Mouse (Mus musculus): ENCODE measurements around the gene Zdhhc19. TPM values are rescaled to one million over a fixed set of nuclear protein-coding genes. Genes with fewer than 3 reads are reported as not detected.

The Zdhhc19 gene
- total RNA-seq (2021): not detected
- long read RNA-seq, experiment 1: 0 reads
- long read RNA-seq, experiment 2: 0 reads

DNA sequence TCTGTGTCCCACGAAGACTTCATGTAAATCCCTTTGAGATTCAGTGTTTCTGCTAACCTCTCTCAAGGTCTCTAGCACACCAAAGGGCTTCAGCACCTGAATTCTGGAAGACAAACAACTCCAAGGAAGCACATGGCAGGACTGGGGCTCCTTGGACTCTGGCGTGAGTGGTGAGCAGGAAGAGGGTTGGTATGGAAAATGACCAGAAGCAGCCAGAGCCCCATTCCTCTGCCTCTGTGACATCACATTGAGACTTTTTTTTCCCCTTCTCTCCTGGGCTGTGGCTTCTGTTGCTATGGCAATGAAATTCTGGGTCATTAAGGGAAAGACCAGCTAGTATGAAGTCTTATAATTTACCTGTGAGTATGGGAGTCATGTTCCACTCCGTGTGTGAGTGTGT, at the start of gene Zdhhc19:
Gene Zdhhc19 (plus strand): TSS at position 301 of the 400 bp plus-strand sequence.
- no peak for DNase-seq

DNA sequence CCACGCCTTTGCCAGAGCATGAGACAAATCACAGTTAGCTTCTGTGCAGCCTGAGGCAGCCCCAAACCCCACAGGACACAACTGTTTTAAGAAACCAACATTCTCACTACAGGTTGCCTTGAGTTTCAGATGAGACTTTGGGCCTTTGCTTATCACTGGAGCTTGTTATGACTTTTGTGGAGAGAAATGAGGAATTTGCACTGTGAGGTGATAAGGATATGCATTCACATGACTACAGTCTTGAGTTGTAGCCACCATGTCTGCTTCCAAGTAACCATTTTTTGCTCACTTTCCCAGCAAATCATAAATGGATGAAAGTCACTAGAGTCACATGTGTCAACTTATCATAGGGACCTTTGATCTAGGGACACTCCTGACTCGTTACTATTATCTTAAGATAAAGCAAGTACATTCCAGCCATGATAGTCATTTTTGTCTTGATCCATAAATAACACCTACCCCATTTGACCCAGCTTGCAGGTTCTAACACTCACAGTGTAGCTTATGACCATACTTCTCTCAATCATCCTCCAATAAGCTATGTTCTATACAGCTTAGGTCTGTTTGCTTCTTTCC, 49.4 kb upstream of the Zdhhc19 start:
- DNase-seq: no peak

DNA sequence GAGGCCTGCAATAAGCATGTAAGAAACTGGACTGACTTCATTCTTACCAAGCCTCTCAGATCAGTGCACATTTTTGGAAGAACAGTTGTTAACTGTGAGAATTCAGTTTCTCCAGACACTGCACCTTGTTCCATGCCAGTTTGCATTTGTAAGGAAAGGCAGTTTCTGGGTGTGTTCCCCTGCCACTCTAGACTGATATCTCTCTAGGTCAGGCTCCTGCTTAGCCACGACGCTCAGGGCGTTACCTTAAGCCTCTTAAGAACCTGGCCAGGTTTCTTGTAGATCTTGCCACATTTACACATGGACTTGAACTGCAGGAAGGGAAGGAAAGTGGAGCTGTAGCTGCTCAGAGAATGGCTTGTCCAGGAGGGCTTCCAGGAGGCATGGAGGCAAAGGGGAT, 46.4 kb upstream of the Zdhhc19 start:
- no peak for DNase-seq

DNA sequence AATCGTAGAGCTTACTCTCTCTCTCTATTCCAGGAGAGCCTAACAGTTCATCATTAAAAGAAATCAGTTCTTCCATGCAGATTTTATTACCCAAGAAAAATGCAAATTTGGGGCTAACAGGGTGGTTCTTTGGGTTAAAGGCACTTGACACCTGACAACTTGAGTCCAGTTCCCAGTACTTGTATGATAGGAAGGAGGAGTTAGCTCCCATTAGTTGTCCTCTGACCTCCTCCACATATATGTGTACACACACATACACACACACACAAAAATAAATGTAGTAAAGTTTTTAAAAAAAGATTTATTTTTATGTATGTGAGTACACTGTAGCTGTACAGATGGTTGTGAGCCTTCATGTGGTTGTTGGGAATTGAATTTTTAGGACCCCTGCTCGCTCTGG, 45.9 kb upstream of the Zdhhc19 start:
- no peak for DNase-seq

DNA sequence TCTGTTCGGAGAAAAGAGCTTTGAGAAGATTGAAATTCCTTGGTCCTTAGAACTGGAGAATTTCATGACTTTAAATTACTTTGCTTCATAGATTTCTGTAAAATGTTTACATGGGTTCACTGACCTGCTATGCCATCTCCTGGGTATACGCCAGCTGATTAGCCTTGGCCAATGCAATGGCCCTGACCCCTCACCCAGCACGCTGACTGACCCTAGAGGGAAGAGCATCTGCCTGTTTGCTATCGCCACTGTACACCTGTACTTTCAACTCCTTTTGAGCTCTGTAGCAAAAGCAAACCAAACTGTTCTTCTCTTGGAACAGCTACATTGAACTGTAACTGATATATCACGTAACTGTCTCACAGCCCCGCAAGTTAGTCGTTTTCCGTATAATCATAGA, 43.0 kb upstream of the Zdhhc19 start:
- no peak for DNase-seq

DNA sequence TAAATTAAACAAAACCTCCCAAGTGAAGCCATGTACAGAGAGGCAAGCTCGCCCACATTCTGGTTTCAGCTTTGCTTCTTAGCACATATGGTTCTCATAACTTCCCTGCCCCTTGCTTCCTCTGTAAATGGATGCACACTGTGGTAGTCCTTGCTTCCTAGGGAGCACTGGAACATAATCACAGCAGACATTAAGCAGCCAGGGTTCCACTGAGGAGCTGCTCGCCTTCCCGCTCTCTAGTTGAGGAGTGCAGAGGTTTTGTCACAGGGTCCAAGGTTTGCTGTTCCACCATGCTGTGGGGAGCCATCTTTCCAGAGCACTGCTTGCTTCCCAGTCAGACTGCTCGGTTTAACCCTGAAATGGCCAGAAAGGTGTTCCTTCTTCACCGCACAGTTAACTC, 41.4 kb upstream of the Zdhhc19 start:
- DNase-seq: no peak

DNA sequence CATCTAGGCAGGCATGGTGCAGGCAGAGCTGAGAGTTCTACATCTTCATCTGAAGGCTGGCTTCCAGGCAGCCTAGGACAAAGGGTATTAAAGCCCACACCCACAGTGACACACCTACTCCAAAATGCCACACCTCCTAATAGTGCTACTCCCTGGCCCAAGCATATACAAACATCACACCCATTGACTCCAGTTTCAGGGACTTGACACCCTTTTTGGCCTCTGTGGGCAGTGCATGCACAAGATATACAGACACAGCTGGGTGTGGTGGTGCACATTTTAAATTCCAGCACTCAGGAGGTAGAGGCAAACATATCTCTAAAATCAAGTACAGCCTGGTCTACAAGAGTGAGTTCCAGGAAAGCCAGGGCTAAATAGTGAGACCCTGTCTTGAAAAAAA, 40.0 kb upstream of the Zdhhc19 start:
- DNase-seq: no peak

DNA sequence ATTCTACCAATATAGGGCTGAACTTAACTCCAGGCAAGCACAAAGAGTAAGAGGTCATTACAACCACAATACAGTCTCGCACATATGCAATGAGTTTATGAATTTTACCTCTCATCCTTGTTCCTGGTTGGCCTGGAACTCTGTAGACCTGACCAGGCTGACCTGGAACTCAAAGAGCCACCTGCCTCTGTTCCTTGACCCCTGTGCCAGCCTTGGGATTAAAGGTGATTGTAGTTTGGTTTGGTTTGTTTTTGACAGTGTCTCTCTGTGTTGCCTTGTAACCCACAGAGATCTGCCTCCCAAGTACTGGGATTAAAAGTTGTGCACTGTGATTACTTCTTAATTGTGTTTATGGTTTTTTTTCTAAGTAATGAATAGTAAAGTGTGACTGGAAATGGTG, 39.3 kb upstream of the Zdhhc19 start:
- no peak for DNase-seq

DNA sequence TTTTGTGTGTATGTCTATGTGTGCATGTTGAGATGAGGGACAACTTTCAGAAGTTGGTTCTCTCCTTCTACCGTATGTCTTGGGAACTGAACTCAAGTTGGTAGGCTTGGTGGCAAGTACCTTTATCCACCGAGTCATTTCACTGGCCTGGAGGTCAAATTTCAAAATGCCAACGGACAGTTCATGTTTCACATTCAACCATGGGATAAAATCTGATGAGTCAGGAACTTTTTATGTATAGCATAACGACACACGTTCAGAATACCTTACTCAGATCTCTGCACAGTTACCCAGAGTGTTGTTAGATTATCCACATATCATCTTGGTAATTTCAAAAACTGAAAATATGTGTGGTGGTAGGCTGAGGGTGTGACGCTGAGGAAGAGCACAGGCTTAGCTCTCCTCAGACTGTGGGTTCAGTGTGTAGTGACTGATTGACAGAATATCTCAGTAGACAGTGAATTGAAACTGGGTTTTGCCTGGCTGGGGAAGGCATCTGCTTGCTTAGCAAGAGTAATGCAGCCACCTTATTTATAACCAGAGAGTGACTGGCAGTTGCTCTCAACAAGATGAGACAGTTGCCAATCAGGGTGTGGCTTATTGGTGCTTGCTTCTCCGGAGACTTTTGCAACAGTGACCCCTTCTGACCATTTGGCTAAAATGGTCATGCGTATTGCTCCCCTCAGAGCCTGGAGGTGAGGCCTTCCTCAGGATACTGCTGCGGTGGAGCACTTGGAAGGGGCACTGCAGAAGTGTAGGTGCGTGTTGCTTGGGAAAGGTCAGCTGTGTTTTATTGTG, 38.3 kb upstream of the Zdhhc19 start:
- DNase-seq: peak; percentile 81 to 86

DNA sequence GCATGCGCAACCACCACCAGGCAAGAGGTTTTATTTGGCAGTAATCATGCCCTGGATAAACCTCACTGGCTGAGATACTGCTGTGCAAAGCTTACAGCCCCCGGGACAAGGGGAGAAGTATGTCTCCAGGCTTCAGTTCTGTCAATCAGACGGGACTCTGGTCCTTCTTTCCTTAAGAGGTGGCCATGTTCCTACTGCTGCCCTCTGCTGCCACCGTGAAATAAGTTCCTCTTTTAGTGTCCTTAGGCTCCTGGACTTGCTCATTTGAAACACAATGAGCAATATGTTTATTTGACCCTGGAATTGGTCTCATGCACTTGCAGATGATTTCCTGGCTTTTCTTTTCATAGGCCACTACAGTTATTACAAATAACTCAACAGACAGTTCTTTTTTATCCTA, 35.5 kb upstream of the Zdhhc19 start:
- no peak for DNase-seq

DNA sequence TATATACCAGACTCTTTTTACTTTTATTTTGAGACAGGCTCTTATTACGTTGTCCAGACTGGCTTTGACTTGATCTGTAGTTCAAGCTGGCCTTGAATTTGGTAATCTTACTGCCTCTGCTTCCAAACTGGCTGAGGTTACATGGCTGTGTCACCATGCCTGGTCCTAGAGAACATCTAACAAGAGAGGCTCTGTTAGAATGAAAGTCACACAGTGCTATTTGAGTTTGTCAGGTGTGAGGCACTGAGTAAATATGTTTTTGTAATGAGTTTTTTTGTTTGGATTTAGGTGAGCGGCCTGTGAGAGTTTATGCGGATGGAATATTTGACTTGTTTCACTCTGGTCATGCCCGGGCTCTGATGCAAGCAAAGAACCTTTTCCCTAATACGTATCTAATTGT, 34.4 kb upstream of the Zdhhc19 start:
- no peak for DNase-seq

DNA sequence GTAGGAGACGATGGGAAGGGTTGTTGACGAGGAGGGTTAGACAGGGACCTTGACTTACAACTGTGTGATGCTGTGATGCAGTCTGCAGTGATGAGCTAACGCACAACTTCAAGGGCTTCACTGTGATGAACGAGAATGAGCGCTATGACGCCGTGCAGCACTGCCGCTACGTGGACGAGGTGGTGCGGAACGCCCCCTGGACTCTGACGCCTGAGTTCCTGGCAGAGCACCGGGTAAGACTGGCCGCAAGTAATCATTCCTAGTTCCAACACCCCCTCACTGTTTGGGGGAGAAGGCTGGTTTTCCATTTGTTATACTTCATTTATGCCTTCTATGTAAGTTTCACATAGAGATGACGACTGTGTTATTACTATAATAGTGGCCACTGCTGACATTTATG, 33.1 kb upstream of the Zdhhc19 start:
- no peak for DNase-seq

DNA sequence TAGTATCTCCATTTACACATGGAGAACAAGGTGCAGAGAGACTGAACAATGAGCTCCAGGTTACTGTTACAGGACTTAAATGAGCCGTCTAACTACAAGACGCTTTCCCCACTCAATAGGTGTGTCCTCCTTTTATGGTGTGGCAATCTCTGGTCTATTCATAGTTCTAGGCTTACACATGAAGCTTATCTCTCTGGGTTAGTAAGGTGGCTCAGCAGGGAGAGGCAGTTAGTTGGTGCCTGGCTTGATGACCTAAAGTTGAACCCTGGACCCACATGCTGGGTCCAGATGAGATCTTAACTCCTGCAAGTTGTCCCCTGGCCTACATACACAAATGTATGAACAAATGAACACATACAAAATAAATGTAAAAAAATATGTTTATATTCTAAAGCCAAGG, 32.6 kb upstream of the Zdhhc19 start:
- DNase-seq: no peak

DNA sequence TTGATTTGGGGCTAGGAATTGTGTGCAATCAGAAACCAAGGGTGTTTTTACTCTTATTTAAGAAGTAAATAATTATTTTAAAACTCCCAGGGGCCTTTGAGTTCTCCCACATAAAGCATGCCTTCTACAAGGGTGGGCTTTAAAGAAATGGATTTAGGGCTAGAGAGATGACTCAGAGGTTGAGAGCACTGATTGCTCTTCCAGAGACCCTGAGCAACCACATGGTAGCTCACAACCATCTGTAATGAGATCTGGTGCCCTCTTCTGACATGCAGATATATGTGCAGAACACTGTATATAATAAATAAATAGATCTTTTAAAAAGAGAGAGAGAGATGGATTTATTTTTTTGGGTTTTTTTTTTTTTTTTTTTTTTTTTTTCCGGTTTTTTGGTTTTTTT, 31.2 kb upstream of the Zdhhc19 start:
- no peak for DNase-seq

DNA sequence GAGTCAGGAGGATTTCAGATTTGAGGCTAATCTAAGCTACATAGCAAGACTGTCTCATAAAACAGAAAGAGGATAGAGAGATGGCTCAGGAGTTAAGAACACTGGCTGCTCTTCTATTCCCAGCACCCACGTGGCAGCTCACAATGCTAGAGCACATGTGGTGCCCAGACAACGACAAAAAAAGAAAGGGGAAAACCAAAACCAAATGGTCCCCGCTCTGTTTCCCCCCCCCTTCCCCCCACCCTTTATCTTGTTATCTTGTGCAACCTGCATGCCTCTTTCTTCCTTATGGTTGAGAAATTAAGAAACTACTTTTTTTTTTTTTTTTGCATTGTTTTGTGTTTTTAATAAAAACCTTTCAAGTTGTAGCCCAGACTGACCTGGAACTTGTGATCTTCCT, 27.6 kb upstream of the Zdhhc19 start:
- DNase-seq: no peak

DNA sequence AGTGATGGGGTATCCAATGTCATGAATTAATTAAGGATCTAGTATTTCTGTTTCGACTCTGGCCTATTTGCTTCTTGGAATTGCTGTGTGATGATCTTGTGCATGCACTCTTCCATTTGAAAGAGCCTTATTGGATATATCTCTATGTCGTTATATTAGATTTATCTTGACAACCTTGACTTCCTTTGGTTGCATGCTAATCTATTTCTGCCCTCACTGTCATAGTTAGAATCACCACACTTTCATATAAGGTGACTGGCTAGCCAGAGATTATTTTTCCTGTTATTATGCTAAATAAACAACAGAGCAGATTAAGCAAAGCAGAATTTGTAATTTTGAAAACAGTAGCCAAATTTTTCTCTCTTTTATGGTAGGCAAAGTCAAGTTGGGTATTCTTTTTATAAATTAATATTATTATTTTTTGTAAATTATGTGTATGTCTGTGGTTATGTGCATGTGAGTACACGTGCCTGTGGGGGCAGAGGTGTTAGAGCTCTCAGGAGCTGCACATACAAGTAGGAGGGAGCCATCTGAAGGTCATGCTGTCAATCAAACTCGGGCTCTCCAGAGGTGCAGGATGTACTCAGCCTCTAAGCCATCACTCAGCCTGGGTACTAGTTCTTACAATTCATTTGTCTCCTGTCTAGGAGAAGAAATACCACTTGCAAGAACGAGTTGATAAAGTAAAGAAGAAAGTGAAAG, 26.5 kb upstream of the Zdhhc19 start:
- DNase-seq: no peak

DNA sequence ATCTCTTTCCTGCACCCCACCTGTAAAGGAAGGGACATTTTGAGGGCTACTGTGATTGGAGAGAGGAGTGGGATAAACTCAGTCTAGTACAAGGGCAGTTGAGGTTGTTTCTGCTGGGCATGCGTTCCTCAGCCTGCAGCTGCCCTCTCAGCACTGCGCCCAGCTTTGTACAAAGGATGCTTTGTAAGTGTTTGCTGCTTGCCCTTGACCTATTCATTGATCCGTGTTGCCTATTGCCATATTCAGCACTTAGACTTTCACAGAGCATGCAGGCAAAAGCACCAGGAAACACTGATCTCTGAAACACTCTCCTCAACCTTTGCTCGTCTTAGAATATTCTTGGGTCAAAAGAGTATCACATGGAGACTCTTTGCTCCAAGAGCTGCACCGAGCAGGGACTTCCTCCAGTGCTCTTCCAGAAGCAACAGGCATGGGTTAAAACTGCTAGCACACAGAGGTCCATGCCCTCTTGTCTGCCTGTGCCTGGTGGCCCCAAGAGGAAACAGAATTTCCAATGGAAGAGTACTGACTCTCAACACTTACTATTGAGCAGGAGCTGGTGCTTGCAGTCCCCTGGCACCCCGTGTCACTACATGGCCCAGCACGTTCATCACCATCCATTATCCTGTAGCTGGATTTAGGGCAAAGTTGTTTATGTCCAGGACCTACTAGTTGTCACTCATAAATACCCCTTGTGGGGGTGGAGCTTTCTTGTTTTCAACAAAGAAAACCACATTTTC, 23.6 kb upstream of the Zdhhc19 start:
- DNase-seq: no peak

DNA sequence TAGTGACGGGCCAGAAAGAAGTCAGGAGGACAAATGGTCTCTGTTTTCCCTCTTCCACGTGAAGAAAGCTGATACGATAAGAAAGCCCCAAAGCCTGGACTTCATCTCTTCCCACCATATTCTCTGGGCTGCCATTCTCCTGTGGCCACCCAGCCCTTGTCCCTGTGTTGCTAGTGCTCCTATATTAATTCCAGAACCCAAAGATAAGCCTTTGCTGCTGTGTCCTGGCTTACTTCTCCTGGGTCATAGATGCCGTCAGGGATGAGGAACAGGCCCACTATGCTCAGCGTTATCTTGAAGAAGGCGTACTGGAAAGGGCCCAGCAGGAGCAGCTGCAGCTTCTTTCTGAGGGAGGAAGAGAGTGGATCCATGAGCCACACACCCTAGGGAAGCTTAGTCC, 18.8 kb upstream of the Zdhhc19 start:
- DNase-seq: peak; percentile 24 to 37

DNA sequence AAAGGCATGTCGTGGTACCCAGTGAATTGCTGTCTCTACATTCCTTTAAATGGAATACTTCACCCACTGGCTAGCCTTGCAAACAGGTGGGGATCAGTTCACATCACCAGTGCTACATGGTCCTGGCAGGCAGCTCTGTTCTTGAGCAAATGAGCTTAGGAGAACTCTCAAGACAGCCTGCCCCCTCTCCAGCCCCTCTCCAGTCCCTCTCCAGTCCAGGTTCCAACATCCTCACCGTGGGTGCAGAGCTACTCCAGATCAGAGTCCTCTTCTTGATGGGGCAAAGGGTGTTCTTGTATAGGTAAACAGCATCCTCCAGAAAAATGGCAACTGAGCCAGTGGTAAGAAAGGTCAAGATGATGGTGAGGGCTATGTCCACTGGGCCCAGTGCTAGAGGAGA, 16.6 kb upstream of the Zdhhc19 start:
- DNase-seq: no peak

DNA sequence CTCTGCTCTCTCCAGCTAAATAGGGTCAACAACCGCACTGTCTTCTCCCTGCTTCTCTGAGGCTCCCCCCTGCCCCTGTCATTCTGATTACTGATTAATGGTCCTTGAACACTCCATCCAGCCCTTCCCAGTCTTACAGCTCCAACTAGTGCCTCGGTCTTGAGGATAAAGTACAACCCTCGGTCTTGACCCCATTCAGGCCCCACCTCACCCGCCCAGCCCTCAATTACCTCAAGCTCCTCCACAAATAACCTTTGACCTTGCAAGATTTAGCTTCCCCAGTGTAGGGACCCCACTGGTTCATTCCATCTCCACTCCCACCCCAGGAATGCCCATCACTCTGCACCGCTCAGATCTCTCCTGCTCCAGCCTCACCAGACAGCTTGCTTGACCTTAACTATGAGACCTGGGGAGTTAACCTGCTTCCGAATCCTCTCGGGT, 11.6 kb upstream of the Zdhhc19 start:
- DNase-seq: no peak

DNA sequence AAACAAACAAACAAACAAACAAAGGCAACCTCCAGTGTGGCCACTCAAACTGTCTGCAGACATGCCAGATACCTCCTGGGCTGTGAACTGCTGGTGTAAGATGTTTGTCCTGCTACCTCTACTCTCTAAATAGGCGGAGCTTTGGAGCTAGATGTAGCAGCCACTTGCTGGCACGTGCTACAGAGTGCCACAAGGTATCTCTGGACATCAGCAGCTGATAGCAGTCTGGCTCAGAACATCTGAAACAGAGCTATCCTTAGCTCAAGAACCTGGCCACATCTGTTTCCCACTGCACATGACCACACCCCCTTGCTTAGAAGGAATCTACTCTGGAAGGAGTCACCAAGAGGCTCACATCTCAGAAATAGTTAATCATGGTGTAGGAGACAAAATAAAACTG, 10.9 kb upstream of the Zdhhc19 start:
- no peak for DNase-seq

DNA sequence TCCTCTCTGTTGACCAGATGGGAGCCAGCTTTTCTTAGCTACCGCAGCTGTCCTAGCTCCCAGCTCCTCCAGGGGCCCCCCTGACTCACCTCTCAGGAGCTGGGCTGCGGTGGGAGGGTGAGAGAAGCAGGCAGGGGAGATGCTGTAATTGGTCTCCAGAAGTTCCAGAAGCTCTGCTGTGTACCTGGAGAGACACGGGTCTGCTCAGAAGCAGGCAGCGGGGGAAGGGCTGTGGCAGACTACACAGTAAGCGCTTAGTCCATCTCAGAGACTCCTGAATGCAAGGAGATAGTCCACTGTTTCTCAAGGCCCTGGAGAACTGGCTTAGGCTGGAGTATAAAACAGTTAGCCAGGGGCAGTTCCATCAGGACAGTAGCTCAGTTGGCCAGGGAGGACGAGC, 10.0 kb upstream of the Zdhhc19 start:
- no peak for DNase-seq

All from heart, adult 18-20 months (tissue).